Mouse (Mus musculus): Measurements from ENCODE around the gene Psrc1.

Gene Psrc1

GRCm38 (mm10) chr3:108386186-108386585 is 2.5 kb downstream of the Psrc1 start:
- in situ Hi-C loops (cut with MseI, MboI), result loop anchor here in 1 of 2 experiments (5.0 kb wide), 1 partner anchor 99 kb away; no protein-coding TSS in a partner anchor

- in situ Hi-C loops (cut with MseI, MboI), result loop anchor here in 1 of 2 experiments (5.0 kb wide), 1 partner anchor 102 kb away; no protein-coding TSS in a partner anchor
Observed at GRCm38 (mm10) chr3:108389111-108389545, 5.5 kb downstream of the Psrc1 start.

GRCm38 (mm10) chr3:108392299-108392698 is 8.7 kb downstream of the Psrc1 start:
- in situ Hi-C loops (cut with MseI, MboI), result loop anchor here in 1 of 2 experiments (5.0 kb wide), 1 partner anchor 110 kb away; the partner anchor contains the start of gene Sort1

GRCm38 (mm10) chr3:108392793-108393192 is 9.2 kb downstream of the Psrc1 start:
- in situ Hi-C loops (cut with MseI, MboI), result loop anchor here in 1 of 2 experiments (5.0 kb wide), 1 partner anchor 110 kb away; the partner anchor contains the start of gene Sort1

GRCm38 (mm10) chr3:108398281-108398680 is 14.6 kb downstream of the Psrc1 start:
- in situ Hi-C loops (cut with MseI, MboI), result no loop called here

- in situ Hi-C loops (cut with MseI, MboI), result no loop called here
Observed at GRCm38 (mm10) chr3:108400442-108400841, 16.8 kb downstream of the Psrc1 start.

GRCm38 (mm10) chr3:108401692-108402527 is 18.3 kb downstream of the Psrc1 start:
- in situ Hi-C loops (cut with MseI, MboI), result no loop called here

- in situ Hi-C loops (cut with MseI, MboI), result no loop called here
Observed at GRCm38 (mm10) chr3:108402528-108402920, 18.9 kb downstream of the Psrc1 start.

GRCm38 (mm10) chr3:108405536-108406305 is 22.1 kb downstream of the Psrc1 start:
- in situ Hi-C loops (cut with MseI, MboI), result no loop called here

GRCm38 (mm10) chr3:108406306-108406885 is 22.8 kb downstream of the Psrc1 start:
- in situ Hi-C loops (cut with MseI, MboI), result no loop called here

GRCm38 (mm10) chr3:108408517-108409008 is 24.9 kb downstream of the Psrc1 start:
- in situ Hi-C loops (cut with MseI, MboI), result no loop called here

- in situ Hi-C loops (cut with MseI, MboI), result no loop called here
Observed at GRCm38 (mm10) chr3:108409656-108410358, 26.2 kb downstream of the Psrc1 start.

- in situ Hi-C loops (cut with MseI, MboI), result no loop called here
Observed at GRCm38 (mm10) chr3:108410359-108410714, 26.7 kb downstream of the Psrc1 start.

- in situ Hi-C loops (cut with MseI, MboI), result no loop called here
Observed at GRCm38 (mm10) chr3:108411026-108411753, 27.6 kb downstream of the Psrc1 start.

GRCm38 (mm10) chr3:108411754-108412121 is 28.1 kb downstream of the Psrc1 start:
- in situ Hi-C loops (cut with MseI, MboI), result no loop called here

- in situ Hi-C loops (cut with MseI, MboI), result no loop called here
Observed at GRCm38 (mm10) chr3:108413634-108414360, 30.2 kb downstream of the Psrc1 start.

GRCm38 (mm10) chr3:108414857-108415830 is 31.5 kb downstream of the Psrc1 start, which contains the start of gene Celsr2:
Gene Celsr2 (minus strand): TSS chr3:108415552.
- in situ Hi-C loops (cut with MseI, MboI), result no loop called here

GRCm38 (mm10) chr3:108415831-108416223 is 32.2 kb downstream of the Psrc1 start:
- in situ Hi-C loops (cut with MseI, MboI), result no loop called here

- in situ Hi-C loops (cut with MseI, MboI), result no loop called here
Observed at GRCm38 (mm10) chr3:108423006-108423405, 39.4 kb downstream of the Psrc1 start.
